Mouse (Mus musculus): ENCODE results near the gene Slc9a5. TPM values are rescaled to one million over a fixed set of nuclear protein-coding genes. Genes with fewer than 3 reads are reported as not detected.

Slc9a5 gene
- 0.29 and 0.40 TPM in 2 replicates for polyA plus RNA-seq (2015; fragmentation: Nextera tagmentation; extraction: Ambion mirVana)

DNA sequence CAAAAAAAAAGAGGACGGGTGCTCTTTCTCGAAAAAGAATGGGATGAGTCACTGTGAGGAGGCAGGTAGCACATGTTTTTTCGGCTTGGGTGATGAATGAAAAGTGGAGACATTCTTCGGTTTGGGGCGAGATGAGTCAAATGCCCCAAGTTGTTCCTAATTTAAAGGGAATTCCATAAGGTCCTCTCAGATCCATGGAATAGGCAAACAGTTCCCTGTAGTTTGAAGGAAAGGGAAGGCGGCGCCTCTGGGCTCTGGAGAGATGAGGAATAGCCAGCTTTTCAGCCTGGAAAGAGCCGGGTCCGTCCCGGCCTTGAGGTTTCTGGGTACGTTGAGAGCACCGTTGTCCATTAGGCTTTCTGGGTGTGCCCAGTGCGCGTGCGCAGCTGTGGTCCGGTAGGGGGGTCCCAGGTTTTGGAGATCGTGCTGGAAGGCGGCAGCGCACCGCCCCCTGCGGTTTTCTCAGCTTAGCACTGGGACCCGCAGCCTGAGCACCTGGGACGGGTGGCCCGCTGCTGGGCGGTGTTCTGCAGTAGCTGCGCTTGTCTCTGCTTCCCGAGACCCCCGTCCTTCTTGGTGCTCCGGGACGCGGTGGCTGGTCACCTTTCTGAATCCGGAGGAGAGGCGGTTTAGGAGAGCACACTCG, at the start of gene Slc9a5:
TSS of gene Slc9a5 (plus strand) at position 394 of the 646 bp plus-strand sequence.
- TF ChIP-seq EP300 (optimal IDR thresholded peaks at IDR 0.05) (no peak), CTCF (IDR thresholded peaks at IDR 0.05; ENCODE audit: low read depth) (peak; percentile 52)
- Histone ChIP-seq H3K27ac (replicated peaks) (peak within 1 kb of the TSS; percentile 91), H3K36me3 (ENCODE audit: control insufficient read depth, insufficient read depth, low read length) (no peaks in the 10 kb centered on the region), H3K9me3 (ENCODE audit: control insufficient read depth, low read length) (no peaks in the 10 kb centered on the region), H3K4me3 (ENCODE audit: low read depth, low read length) (peak within 1 kb of the TSS; percentile 76), H3K27me3 (ENCODE audit: control insufficient read depth, insufficient read depth, low read length) (no peaks in the 10 kb centered on the region), H3K9ac (ENCODE audit: low read length) (peak within 1 kb of the TSS; percentile 74), H3K4me1 (replicated peaks; ENCODE audit: control insufficient read depth, insufficient read depth) (peaks cover 12% of the 10 kb centered on the region; the same call in 1 of the 2 replicates), H3K4me2 (replicated peaks; ENCODE audit: low read depth) (peak within 1 kb of the TSS; percentile 94)
- no peak for ATAC-seq (ENCODE audit: low FRiP score, low TSS enrichment)
- peak; percentile 47 for DNase-seq (ENCODE audit: low spot score)
- WGBS: under 1% methylated on average over 34 of the region's 34 CpGs

GRCm38 (mm10) chr8:105299962-105300361, 48.7 kb upstream of the Slc9a5 start:
- H3K4me1 ChIP-seq (replicated peaks; ENCODE audit: control insufficient read depth, insufficient read depth): peaks cover 5% of the 10 kb centered on the region; the same call in 1 of the 2 replicates
- no peaks in the 10 kb centered on the region for H3K9me3 ChIP-seq (ENCODE audit: control insufficient read depth, low read length)
- no peak for ATAC-seq (ENCODE audit: low FRiP score, low TSS enrichment)
- H3K9ac ChIP-seq (ENCODE audit: low read length): no peak overlapping the region
- no peak for TF ChIP-seq EP300 (optimal IDR thresholded peaks at IDR 0.05)
- no peak for TF ChIP-seq CTCF (IDR thresholded peaks at IDR 0.05; ENCODE audit: low read depth)
- no peak for DNase-seq (ENCODE audit: low spot score)
- 72% methylated on average over 8 of the region's 8 CpGs for WGBS
- H3K4me2 ChIP-seq (replicated peaks; ENCODE audit: low read depth): no peak overlapping the region
- peaks cover 21% of the 10 kb centered on the region for H3K36me3 ChIP-seq (ENCODE audit: control insufficient read depth, insufficient read depth, low read length)
- H3K4me3 ChIP-seq (ENCODE audit: low read depth, low read length): no peak overlapping the region
- H3K27ac ChIP-seq (replicated peaks): no peak overlapping the region
- H3K27me3 ChIP-seq (ENCODE audit: control insufficient read depth, insufficient read depth, low read length): no peaks in the 10 kb centered on the region

DNA sequence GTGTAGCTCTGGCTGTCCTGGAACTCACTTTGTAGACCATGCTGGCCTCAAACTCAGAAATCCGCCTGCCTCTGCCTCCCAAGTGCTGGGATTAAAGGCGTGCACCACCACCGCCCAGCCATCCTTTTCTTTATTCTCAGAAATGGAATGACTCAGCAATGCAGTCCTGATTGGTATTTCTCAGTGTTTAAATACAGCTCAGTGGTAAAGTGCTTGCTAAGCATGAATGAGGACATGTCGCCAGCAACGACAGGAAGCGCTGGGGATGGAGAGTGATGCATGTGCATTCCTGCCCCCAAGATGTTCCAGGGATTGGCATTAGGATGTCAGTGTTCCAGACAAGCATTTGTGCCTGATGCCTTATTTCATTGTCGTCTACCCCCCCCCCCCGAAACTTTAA, 45.2 kb upstream of the Slc9a5 start:
- TF ChIP-seq CTCF (IDR thresholded peaks at IDR 0.05; ENCODE audit: low read depth) (no peak), EP300 (optimal IDR thresholded peaks at IDR 0.05) (no peak)

GRCm38 (mm10) chr8:105303874-105304273, 44.8 kb upstream of the Slc9a5 start:
- Histone ChIP-seq H3K9me3 (ENCODE audit: control insufficient read depth, low read length) (no peaks in the 10 kb centered on the region), H3K4me2 (replicated peaks; ENCODE audit: low read depth) (no peak overlapping the region), H3K4me1 (replicated peaks; ENCODE audit: control insufficient read depth, insufficient read depth) (peaks cover 7% of the 10 kb centered on the region), H3K27me3 (ENCODE audit: control insufficient read depth, insufficient read depth, low read length) (no peaks in the 10 kb centered on the region), H3K27ac (replicated peaks) (no peak overlapping the region), H3K36me3 (ENCODE audit: control insufficient read depth, insufficient read depth, low read length) (peaks cover 21% of the 10 kb centered on the region), H3K9ac (ENCODE audit: low read length) (no peak overlapping the region), H3K4me3 (ENCODE audit: low read depth, low read length) (no peak overlapping the region)
- no peak for TF ChIP-seq EP300 (optimal IDR thresholded peaks at IDR 0.05)
- no peak for TF ChIP-seq CTCF (IDR thresholded peaks at IDR 0.05; ENCODE audit: low read depth)
- WGBS: 72% methylated on average over 9 of the region's 9 CpGs
- ATAC-seq (ENCODE audit: low FRiP score, low TSS enrichment) (no peak), DNase-seq (ENCODE audit: low spot score) (no peak)

More for the DNA sequence above, 45.2 kb upstream of the Slc9a5 start:
- no peak for ATAC-seq (ENCODE audit: low FRiP score, low TSS enrichment)
- Histone ChIP-seq H3K4me1 (replicated peaks; ENCODE audit: control insufficient read depth, insufficient read depth) (peaks cover 12% of the 10 kb centered on the region), H3K9me3 (ENCODE audit: control insufficient read depth, low read length) (no peaks in the 10 kb centered on the region), H3K4me2 (replicated peaks; ENCODE audit: low read depth) (no peak overlapping the region), H3K9ac (ENCODE audit: low read length) (no peak overlapping the region), H3K27me3 (ENCODE audit: control insufficient read depth, insufficient read depth, low read length) (no peaks in the 10 kb centered on the region), H3K36me3 (ENCODE audit: control insufficient read depth, insufficient read depth, low read length) (peaks cover 23% of the 10 kb centered on the region), H3K27ac (replicated peaks) (no peak overlapping the region), H3K4me3 (ENCODE audit: low read depth, low read length) (no peak overlapping the region)
- WGBS: 70% methylated on average over 7 of the region's 8 CpGs
- no peak for DNase-seq (ENCODE audit: low spot score)

GRCm38 (mm10) chr8:105304325-105305210, 44.1 kb upstream of the Slc9a5 start:
- Histone ChIP-seq H3K36me3 (ENCODE audit: control insufficient read depth, insufficient read depth, low read length) (peaks cover 21% of the 10 kb centered on the region), H3K4me1 (replicated peaks; ENCODE audit: control insufficient read depth, insufficient read depth) (peaks cover 7% of the 10 kb centered on the region; the same call in 1 of the 2 replicates), H3K4me3 (ENCODE audit: low read depth, low read length) (no peak overlapping the region), H3K9ac (ENCODE audit: low read length) (no peak overlapping the region), H3K9me3 (ENCODE audit: control insufficient read depth, low read length) (no peaks in the 10 kb centered on the region), H3K27ac (replicated peaks) (peak overlapping the region; percentile 92), H3K27me3 (ENCODE audit: control insufficient read depth, insufficient read depth, low read length) (no peaks in the 10 kb centered on the region), H3K4me2 (replicated peaks; ENCODE audit: low read depth) (peak overlapping the region; percentile 20; the same call in 1 of the 2 replicates)
- ATAC-seq (ENCODE audit: low FRiP score, low TSS enrichment) (peak; percentile 4; the same call in 1 of the 2 replicates), DNase-seq (ENCODE audit: low spot score) (no peak)
- no peak for TF ChIP-seq EP300 (optimal IDR thresholded peaks at IDR 0.05)
- TF ChIP-seq CTCF (IDR thresholded peaks at IDR 0.05; ENCODE audit: low read depth): no peak
- 40% methylated on average over 9 of the region's 9 CpGs for WGBS

Data from stomach, postnatal 0 days (tissue).